Mouse (Mus musculus): ENCODE data around the gene Adipor2.
A peak's percentile ranks its signal among the peaks of the same experiment; 100 is the strongest.
"Not testable (repeated sequence)": the region's sequence is repeated elsewhere in the genome, so short reads cannot be mapped to it uniquely, and the experiment has no call there.

Gene Adipor2

GRCm38 (mm10) chr6:119417354-119417753, at the start of gene Adipor2:
Adipor2 (minus strand) TSS chr6:119417704.
- peak; percentile 89 to 91 for DNase-seq

- no peak for DNase-seq
These were observed 48.7 kb upstream of the Adipor2 start for GRCm38 (mm10) chr6:119466161-119466560.

- DNase-seq, result no peak
These were observed 42.9 kb upstream of the Adipor2 start for GRCm38 (mm10) chr6:119460391-119460790.

GRCm38 (mm10) chr6:119459041-119459440, 41.5 kb upstream of the Adipor2 start:
- DNase-seq, result no peak

GRCm38 (mm10) chr6:119458166-119458565, 40.7 kb upstream of the Adipor2 start:
- no peak for DNase-seq

GRCm38 (mm10) chr6:119451981-119452499, 34.5 kb upstream of the Adipor2 start:
- peak; percentile 57 to 59 for DNase-seq

GRCm38 (mm10) chr6:119450965-119451943, 33.8 kb upstream of the Adipor2 start:
- DNase-seq, result no peak

GRCm38 (mm10) chr6:119449060-119449499, 31.6 kb upstream of the Adipor2 start:
- DNase-seq, result peak; percentile 61 to 67

- DNase-seq, result peak; percentile 24 to 51
These were observed 31.0 kb upstream of the Adipor2 start for GRCm38 (mm10) chr6:119448321-119449059.

- no peak for DNase-seq
These were observed 28.4 kb upstream of the Adipor2 start for GRCm38 (mm10) chr6:119445671-119446607.

GRCm38 (mm10) chr6:119443742-119444645, 26.5 kb upstream of the Adipor2 start:
- DNase-seq, result peak; percentile 81 to 86

GRCm38 (mm10) chr6:119442729-119443128, 25.2 kb upstream of the Adipor2 start:
- not testable (repeated sequence) for DNase-seq

- DNase-seq, result no peak
These were observed 20.6 kb upstream of the Adipor2 start for GRCm38 (mm10) chr6:119437894-119438761.

GRCm38 (mm10) chr6:119434394-119434793, 16.9 kb upstream of the Adipor2 start:
- DNase-seq, result no peak

- peak; percentile 47 to 72 for DNase-seq
These were observed 14.3 kb upstream of the Adipor2 start for GRCm38 (mm10) chr6:119431751-119432324.

GRCm38 (mm10) chr6:119430508-119430907, 13.0 kb upstream of the Adipor2 start:
- DNase-seq, result peak; percentile 82 to 87

- DNase-seq, result no peak
These were observed 11.8 kb upstream of the Adipor2 start for GRCm38 (mm10) chr6:119429311-119429710.

- DNase-seq, result no peak
These were observed 11.1 kb upstream of the Adipor2 start for GRCm38 (mm10) chr6:119428611-119429010.

GRCm38 (mm10) chr6:119421001-119421400, 3.5 kb upstream of the Adipor2 start:
- no peak for DNase-seq
